Mouse (Mus musculus) erythroblast, embryonic 14.5 days (primary cell): ENCODE measurements around the gene Srpx. TPM values are rescaled to one million over a fixed set of nuclear protein-coding genes. Genes with fewer than 3 reads are reported as not detected.

Experiments used
- H3K27me3 ChIP-seq: 2 replicates; pipeline ENCODE4 v1.6.1; 2012; ENCODE audit warnings: inconsistent platforms; ENCODE audit not compliant: control insufficient read depth
- H3K36me3 ChIP-seq: 2 replicates; pipeline ENCODE4 v1.6.1; 2012; ENCODE audit warnings: mild to moderate bottlenecking, inconsistent platforms; ENCODE audit not compliant: control insufficient read depth
- H3K4me1 ChIP-seq: 2 replicates; pipeline ENCODE4 v1.6.1; 2012; ENCODE audit warnings: inconsistent platforms; ENCODE audit not compliant: control insufficient read depth
- H3K4me3 ChIP-seq: replicated peaks from 2 replicates; pipeline ENCODE3; 2012; ENCODE audit warnings: moderate library complexity, mild to moderate bottlenecking, inconsistent platforms
- H3K9me3 ChIP-seq: 2 replicates; pipeline ENCODE4 v1.6.1; 2012; ENCODE audit warnings: low read length, inconsistent platforms, mixed read lengths; ENCODE audit not compliant: control insufficient read depth
- GATA1 ChIP-seq: IDR thresholded peaks from 2 replicates; pipeline ENCODE4 v1.6.1; 2012; ENCODE audit warnings: low read length, inconsistent platforms, mixed read lengths
- TAL1 ChIP-seq: IDR thresholded peaks from 3 replicates; pipeline ENCODE4 v1.6.1; 2012; ENCODE audit warnings: low read length, inconsistent platforms, mixed read lengths
- polyA plus RNA-seq: library from polyadenylated mRNA; stranded (reverse); fragments of >175 nt; gene quantifications from 2 replicates; pipeline ENCODE4 v1.2.3, GENCODE M21; 2012

Gene Srpx
- polyA plus RNA-seq: not detected in 2 replicates

DNA sequence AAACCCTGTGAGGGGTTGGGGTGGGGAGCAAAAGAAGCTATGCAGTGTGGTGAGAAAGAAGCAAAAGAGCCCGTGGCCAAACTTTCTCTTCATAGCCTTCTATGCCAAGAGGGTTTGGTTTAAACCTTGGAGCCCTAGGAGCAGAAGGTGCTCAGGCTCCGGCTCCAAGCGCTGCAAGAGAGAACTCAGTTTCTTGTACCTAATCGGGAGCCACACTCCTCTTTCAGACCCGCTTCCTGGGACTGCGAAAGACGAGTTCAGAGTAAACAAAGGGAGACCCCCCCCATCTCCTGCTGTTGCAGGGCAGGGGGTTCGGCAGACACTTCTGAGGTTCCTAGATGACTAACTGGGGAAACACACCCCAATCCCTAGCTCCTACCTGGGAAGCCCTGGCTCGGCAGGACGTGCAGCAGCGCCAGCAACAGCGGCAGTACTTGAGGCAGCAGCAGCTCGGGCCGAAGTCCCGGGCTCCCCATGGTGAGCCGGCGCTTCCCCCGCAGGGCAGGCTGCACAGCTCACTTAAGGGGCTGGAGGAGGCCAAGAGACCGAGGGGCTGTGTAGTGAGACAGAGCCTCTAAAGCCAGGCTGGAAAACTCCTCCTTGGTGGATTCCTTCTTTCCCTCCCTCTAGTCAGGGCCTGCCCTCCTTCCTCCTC lies at the start of gene Srpx:
TSS of gene Srpx (minus strand) at position 645 of the 655 bp plus-strand sequence.
- Histone ChIP-seq H3K4me1 (no peaks in the 10 kb centered on the region), H3K27me3 (no peaks in the 10 kb centered on the region), H3K36me3 (no peaks in the 10 kb centered on the region), H3K9me3 (no peaks in the 10 kb centered on the region), H3K4me3 (no peak within 1 kb of the TSS)
- TF ChIP-seq TAL1 (no peak), GATA1 (no peak)

DNA sequence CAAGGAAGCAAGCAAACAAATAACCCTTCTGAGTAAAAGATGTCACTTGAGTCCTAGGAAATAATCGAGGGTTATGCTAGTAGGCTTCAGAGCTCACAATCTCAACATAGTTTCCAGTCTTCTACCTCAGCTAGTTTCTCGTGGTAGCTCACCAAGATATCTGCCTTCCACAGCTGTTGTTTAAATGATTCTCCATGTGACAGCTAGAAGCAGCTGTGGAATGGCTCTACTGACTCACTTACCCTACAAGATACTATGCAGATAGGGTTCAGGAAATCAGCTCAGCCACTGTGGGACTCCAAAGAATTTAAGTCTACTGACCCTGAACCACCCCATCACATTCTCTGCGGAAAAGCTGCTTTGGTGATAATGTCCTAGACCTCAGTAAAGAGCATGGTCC lies 34.9 kb upstream of the Srpx start:
- Histone ChIP-seq H3K9me3 (no peaks in the 10 kb centered on the region), H3K4me3 (no peak overlapping the region), H3K4me1 (no peaks in the 10 kb centered on the region), H3K36me3 (no peaks in the 10 kb centered on the region), H3K27me3 (no peaks in the 10 kb centered on the region)
- TF ChIP-seq TAL1: no peak
- TF ChIP-seq GATA1: no peak

- H3K9me3 ChIP-seq: no peaks in the 10 kb centered on the region
- H3K36me3 ChIP-seq: no peaks in the 10 kb centered on the region
- H3K4me1 ChIP-seq: no peaks in the 10 kb centered on the region
- no peak for TF ChIP-seq TAL1
- H3K27me3 ChIP-seq: no peaks in the 10 kb centered on the region
- H3K4me3 ChIP-seq: no peak overlapping the region
Measured at GRCm38 (mm10) chrX:10115780-10116179, 1.7 kb downstream of the Srpx start.

DNA sequence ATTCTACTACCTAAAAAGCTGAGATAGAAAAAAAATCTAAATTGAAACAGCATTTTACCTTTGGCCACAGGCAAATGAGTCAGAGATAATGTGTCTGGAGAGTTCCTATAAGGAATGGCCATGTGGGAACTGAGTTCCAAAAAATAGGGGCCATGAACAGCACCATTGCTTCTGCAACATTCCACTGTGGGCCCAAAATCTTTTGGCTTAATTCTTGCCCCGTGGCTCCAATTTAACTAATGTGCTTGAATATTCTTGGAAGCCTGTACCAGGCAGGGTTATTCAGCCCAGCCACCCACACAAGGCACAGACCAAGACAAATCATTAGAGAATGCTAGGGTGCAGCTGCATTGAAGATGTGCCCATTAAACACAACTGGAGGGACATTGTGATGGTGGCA lies 6.8 kb downstream of the Srpx start:
- Histone ChIP-seq H3K27me3 (no peaks in the 10 kb centered on the region), H3K9me3 (no peaks in the 10 kb centered on the region), H3K4me1 (no peaks in the 10 kb centered on the region), H3K4me3 (no peak overlapping the region), H3K36me3 (no peaks in the 10 kb centered on the region)
- no peak for TF ChIP-seq GATA1
- TF ChIP-seq TAL1: no peak

DNA sequence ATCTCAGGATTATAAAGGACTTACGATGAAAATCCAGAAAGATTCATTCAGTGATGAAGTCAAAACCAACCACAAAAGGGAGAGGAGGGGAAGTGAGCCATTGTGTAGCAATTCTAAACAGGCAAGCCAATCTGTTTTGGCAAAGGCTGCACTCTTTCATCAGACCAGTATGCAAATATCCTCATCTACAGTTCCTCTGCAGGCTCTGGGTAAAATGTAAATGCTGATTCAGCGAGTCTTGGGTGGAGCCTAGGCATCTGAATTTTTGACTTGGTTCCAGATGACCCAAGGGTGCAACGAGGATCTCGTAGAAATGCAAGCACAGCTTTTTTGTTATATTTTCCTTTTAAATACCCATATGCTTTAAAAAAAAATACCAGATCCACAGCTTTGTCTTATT lies 9.0 kb downstream of the Srpx start:
- no peak overlapping the region for H3K4me3 ChIP-seq
- TF ChIP-seq GATA1 (no peak), TAL1 (no peak)
- no peaks in the 10 kb centered on the region for H3K9me3 ChIP-seq
- H3K36me3 ChIP-seq: no peaks in the 10 kb centered on the region
- no peaks in the 10 kb centered on the region for H3K27me3 ChIP-seq
- no peaks in the 10 kb centered on the region for H3K4me1 ChIP-seq

DNA sequence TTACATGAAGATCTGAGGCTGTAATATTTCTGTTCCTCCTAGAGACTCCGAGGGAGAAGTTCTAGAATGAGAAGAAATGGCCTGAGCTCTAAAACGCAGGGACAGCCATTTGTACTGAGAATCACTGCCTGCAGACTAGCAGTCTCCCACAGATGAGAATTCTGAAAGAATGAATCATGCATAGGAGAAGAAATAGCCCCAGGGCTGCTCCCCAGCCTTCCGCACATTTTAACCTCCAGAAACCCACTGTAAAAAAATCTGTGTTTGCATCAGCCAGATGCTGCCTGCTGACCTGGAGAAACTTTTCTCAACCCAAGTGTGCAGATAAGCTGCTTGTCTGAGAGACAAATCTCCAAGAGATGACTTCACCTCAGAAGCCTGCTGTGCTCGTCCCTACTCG lies 12.0 kb downstream of the Srpx start:
- Histone ChIP-seq H3K4me1 (no peaks in the 10 kb centered on the region), H3K27me3 (no peaks in the 10 kb centered on the region), H3K36me3 (no peaks in the 10 kb centered on the region), H3K4me3 (no peak overlapping the region), H3K9me3 (no peaks in the 10 kb centered on the region)
- TF ChIP-seq TAL1: no peak
- TF ChIP-seq GATA1: no peak

GRCm38 (mm10) chrX:10102739-10103138 lies 14.8 kb downstream of the Srpx start:
- no peaks in the 10 kb centered on the region for H3K27me3 ChIP-seq
- TF ChIP-seq GATA1: no peak
- no peak for TF ChIP-seq TAL1
- H3K36me3 ChIP-seq: no peaks in the 10 kb centered on the region
- no peaks in the 10 kb centered on the region for H3K9me3 ChIP-seq
- H3K4me1 ChIP-seq: no peaks in the 10 kb centered on the region
- H3K4me3 ChIP-seq: no peak overlapping the region

DNA sequence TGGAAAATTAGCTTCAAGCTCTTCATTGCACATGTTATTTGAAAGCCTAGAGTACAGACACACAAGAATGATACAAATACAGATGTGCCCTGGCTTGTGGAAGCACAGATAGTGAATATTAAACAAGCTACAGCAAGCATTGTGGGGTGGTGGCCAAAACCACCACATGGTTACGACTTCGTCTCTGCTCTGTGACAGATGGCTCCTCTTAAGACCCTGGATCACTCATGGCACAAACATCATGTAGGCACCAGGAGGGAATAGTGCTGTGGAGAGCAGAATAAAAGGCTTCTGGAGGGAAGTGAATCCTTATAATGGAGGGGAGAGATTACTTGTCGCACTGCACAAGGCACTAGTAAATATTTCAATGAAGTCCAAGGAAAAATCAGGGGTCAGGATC lies 21.7 kb downstream of the Srpx start:
- no peak for TF ChIP-seq TAL1
- no peak for TF ChIP-seq GATA1
- no peaks in the 10 kb centered on the region for H3K27me3 ChIP-seq
- H3K4me1 ChIP-seq: no peaks in the 10 kb centered on the region
- H3K9me3 ChIP-seq: no peaks in the 10 kb centered on the region
- H3K36me3 ChIP-seq: no peaks in the 10 kb centered on the region
- no peak overlapping the region for H3K4me3 ChIP-seq

DNA sequence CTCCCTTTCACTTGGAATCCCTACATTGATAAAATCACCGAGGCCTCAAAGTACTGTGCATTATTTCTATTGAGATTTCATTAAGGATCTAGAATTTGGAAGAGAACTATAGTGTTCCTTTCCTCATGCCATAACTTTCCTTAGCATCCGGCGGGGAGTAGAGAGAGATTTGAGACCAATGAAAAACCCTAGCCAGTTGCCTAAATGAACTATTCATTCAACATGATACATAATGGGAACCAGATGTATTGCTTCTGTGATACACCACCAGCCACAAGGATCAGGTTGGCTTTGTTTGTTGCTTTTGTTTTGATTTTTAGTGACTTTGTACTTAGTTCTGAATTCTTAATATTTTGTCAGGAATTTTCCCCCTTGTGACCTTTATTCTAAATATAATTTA lies 37.1 kb downstream of the Srpx start:
- no peaks in the 10 kb centered on the region for H3K4me1 ChIP-seq
- H3K4me3 ChIP-seq: no peak overlapping the region
- TF ChIP-seq GATA1: no peak
- no peak for TF ChIP-seq TAL1
- H3K36me3 ChIP-seq: no peaks in the 10 kb centered on the region
- H3K9me3 ChIP-seq: no peaks in the 10 kb centered on the region
- H3K27me3 ChIP-seq: no peaks in the 10 kb centered on the region

DNA sequence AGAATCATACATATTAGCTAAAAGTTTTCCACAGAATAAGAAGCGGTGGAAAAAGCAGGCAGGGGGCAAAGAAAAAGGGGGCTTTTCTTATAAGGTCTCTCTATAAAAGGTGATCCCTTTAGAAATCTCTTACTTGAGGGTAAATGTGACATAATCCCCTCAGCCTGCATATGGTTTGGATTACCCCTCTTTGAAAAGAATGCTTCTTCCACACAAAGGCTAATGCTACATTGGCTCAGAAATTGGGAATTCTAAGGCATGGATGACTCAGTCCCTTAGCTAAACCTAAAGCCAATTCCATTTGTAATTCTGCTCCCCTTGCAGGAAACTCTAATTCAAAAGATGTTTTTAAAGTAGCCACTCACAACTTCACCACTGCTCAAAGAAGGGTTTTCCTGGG lies 37.5 kb downstream of the Srpx start:
- Histone ChIP-seq H3K4me3 (no peak overlapping the region), H3K4me1 (no peaks in the 10 kb centered on the region), H3K36me3 (no peaks in the 10 kb centered on the region), H3K9me3 (no peaks in the 10 kb centered on the region), H3K27me3 (no peaks in the 10 kb centered on the region)
- no peak for TF ChIP-seq TAL1
- no peak for TF ChIP-seq GATA1
